Mouse (Mus musculus) brain, embryonic 14.5 days (tissue): ENCODE results near the gene Tmem246. TPM values are rescaled to one million over a fixed set of nuclear protein-coding genes. Genes with fewer than 3 reads are reported as not detected.

ENCODE experiments used
- DNase-seq: peaks from one replicate; pipeline ENCODE4 v3.0.0-alpha.2; 2011; ENCODE audit warnings: low read depth
- CTCF ChIP-seq: fragments of 200-500 bp; IDR thresholded peaks from 2 replicates; pipeline ENCODE4 v1.5.1; 2012; ENCODE audit warnings: inconsistent platforms, mild to moderate bottlenecking, moderate library complexity, borderline replicate concordance; ENCODE audit not compliant: insufficient read depth, insufficient read length; ENCODE audit errors: extremely low read depth
- POLR2A ChIP-seq: fragments of 200-500 bp; IDR thresholded peaks from 2 replicates; pipeline ENCODE4 v1.6.1; 2012; ENCODE audit warnings: mild to moderate bottlenecking, inconsistent platforms, borderline replicate concordance; ENCODE audit not compliant: poor library complexity, insufficient read depth, insufficient read length, severe bottlenecking; ENCODE audit errors: extremely low read depth
- polyA plus RNA-seq: library from polyadenylated mRNA; depleted of rRNA; stranded (reverse); fragments of >200 nt; gene quantifications from 2 replicates; pipeline ENCODE4 v1.2.3, GENCODE M21; 2012; rRNA removed

The Tmem246 gene
- polyA plus RNA-seq, 1 experiment, result 61.6 TPM

GRCm38 (mm10) chr4:49535675-49536294 lies 61.9 kb downstream of the Tmem246 start:
- TF ChIP-seq POLR2A, result no peak
- TF ChIP-seq CTCF, result no peak
- no peak for DNase-seq

- no peak for DNase-seq
- TF ChIP-seq CTCF (no peak), POLR2A (no peak)
Observed at GRCm38 (mm10) chr4:49535036-49535435, 62.6 kb downstream of the Tmem246 start.

Other genes starting within 250 kb of the Tmem246 start
- gene Acnat2, start 189.7 kb downstream of the Tmem246 start, polyA plus RNA-seq, result not detected in 2 replicates
- 0.23 TPM in 1 of 2 replicates, not detected in the other for gene Acnat1, start 124.0 kb downstream of the Tmem246 start, polyA plus RNA-seq
- gene Baat, start 91.3 kb downstream of the Tmem246 start, polyA plus RNA-seq, result 0.08 and 0.12 TPM in 2 replicates
- gene Mrpl50, start 76.8 kb downstream of the Tmem246 start, polyA plus RNA-seq, result 17.6 and 24.3 TPM in 2 replicates
- gene Zfp189, start 76.7 kb downstream of the Tmem246 start, polyA plus RNA-seq, result 5.8 and 7.2 TPM in 2 replicates
- 0.81 and 1.1 TPM in 2 replicates for gene Aldob, start 48.3 kb downstream of the Tmem246 start, polyA plus RNA-seq
- 53.8 and 64.7 TPM in 2 replicates for gene Rnf20, start 34.1 kb upstream of the Tmem246 start, polyA plus RNA-seq
- 0.09 and 0.38 TPM in 2 replicates for gene Ppp3r2, start 84.1 kb upstream of the Tmem246 start, polyA plus RNA-seq
- gene Grin3a, start 247.9 kb upstream of the Tmem246 start, polyA plus RNA-seq, result 7.7 and 18.1 TPM in 2 replicates